Mouse (Mus musculus) adrenal gland, adult 18-20 months (tissue): ENCODE measurements around the gene Myo18b. TPM values are rescaled to one million over a fixed set of nuclear protein-coding genes. Genes with fewer than 3 reads are reported as not detected.

Source experiments
- DNase-seq, 2 experiments: peaks; one replicate each; pipeline ENCODE4 v3.0.0; 2021 to 2022; ENCODE audit warnings: low spot score in 2 of 2
- total RNA-seq, 2 experiments: library from RNA; stranded (reverse); gene quantifications; 1 replicate in 1 of 2; 2 replicates in 1 of 2; pipeline ENCODE4 v1.2.3; 2021

Gene Myo18b
- total RNA-seq, 2 experiments from 2014 or later, result 0.07 to 0.45 TPM

DNA sequence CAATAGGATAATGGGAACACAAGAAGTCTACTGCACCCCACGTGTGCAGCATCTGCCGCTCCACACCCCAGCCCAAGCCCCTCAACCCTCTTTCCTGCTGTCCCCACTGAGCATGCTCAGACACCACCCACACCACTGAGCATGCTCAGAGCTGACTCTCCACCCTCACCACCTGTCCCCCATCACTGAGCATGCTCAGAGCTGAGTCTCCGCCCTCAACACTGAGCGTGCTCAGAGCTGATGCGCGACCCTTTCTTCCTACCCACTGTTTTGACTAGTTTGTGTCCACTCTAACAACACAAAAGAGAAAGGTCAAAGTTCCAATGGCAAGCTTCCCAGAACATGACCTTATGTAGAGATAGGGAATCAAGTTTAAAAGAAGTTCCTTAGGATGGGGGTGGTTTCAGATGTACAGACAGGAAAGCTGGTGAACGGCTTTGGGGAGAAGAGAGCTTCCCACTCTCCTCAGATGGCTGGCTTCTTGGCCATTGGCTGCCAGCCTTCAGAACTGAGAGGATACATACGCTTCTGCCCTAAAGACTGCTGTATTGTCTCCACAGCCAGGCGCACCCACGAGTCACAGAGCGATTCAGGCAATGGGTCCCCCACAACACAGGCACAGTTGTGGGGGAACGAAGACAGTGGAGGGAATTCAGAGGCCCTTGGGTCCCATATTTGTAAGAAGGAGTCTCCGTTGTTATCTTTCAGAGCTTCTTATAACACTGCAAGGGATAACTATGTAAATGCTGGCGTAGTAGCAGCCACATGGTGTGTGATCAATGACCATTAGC is 209.7 kb downstream of the Myo18b start:
- no peak for DNase-seq

GRCm38 (mm10) chr5:112679251-112679650 is 216.9 kb downstream of the Myo18b start:
- DNase-seq, result no peak

DNA sequence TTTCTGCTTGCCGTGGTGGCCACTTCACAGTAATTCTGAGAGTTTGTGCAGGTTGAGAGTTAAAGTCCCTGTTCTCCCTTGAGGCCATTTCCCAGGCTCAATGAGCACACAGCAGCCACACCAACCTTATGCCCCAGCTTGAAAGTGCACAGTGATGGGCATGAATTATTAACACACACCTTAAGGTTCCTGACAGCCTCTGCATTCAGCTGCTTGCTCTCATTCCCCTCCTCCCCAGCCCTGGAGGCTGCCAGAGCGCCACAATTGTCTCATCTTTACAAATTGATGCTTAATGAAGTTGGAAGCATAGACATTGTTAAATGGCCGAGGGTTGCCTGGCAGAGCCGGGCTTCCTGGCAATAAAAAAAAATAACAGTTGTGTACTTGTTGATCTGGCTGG is 218.0 kb downstream of the Myo18b start:
- DNase-seq, result no peak

GRCm38 (mm10) chr5:112674806-112675205 is 221.4 kb downstream of the Myo18b start:
- DNase-seq, result no peak

DNA sequence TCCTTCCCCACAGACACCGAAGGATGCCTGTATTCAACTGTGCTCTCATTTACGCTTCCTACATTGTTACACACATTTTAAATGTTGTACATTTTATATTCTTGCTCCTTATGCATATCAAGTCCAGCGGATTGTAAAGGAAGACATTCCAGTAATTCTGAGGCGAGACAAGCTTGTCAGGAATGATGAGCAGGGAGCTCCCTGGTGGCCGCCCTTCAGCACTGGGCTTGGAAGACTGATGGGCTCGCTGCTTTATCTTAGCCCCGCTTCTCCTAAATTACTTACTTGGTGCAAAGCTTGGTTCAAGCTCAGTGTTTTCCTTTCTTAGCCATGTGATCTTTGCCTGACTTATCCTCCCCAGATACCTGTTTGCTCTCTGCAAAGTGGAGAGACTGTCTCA is 223.7 kb downstream of the Myo18b start:
- DNase-seq, result no peak

- no peak for DNase-seq
Observed at GRCm38 (mm10) chr5:112671961-112672360, 224.2 kb downstream of the Myo18b start.

GRCm38 (mm10) chr5:112667153-112667552 is 229.0 kb downstream of the Myo18b start:
- no peak for DNase-seq

DNA sequence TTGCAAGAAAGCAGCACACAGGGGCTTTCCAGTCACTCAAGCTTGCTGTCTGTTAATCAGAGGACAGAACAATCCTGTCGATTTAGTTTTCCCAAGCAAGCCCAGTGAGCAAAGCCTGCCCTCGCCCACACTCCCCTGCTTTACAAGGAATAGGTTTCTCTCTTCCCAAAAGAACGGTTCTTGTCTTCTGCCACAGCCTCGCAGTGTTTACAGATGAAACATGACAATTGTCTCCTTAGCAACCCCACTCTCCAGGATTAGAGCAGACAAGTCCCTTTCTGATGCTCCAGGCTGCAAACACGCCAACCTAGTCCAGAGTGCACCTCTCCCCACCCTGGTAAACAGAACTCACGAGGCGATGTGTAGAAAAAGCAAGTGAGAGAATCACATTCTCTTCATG is 230.5 kb downstream of the Myo18b start:
- DNase-seq, result no peak

DNA sequence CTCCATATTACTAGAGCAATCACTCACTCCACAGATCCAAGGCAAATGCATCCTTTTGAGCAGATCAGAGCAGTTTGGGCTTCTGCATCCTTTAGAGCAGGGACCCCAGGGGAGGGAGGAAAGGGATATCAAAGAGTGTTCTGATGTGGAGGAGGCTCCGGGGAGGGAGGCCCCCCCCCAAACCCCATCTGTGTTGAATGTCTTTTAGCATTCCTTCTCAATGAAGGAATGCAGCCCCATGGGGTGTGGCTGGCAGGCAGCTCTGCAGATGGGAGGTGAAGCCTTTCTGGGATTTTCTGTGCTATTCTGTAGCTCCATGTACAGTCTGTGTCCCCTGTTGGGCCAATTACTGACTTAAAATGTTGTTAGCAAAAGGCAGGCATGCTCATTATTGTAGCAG is 232.5 kb downstream of the Myo18b start:
- DNase-seq, result no peak

DNA sequence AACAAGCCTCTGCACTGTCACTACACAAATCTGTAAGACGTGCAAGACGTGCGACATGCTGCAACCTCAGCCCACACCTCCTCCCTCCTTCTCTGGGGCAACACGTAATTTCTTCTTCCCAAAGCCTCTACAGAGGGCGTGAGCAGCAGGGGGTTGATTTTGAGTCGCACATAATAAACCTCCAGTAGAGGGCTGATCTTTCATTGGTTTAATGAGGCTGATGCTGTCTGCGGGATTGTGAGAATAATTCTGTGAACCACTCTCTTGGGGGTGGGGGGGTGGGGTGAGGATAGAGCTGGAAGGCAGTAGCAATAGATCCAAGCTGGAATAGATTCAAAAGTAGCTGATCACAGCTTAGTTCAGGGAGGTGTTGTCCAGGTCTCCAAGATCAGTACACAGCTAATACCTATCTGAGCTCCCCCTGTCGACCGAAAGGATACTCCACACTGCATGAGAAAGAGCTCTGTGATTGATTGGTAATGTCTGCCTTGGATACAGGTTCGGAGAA is 235.2 kb downstream of the Myo18b start:
- DNase-seq, result no peak

- no peak for DNase-seq
Observed at GRCm38 (mm10) chr5:112659295-112659694, 236.9 kb downstream of the Myo18b start.

DNA sequence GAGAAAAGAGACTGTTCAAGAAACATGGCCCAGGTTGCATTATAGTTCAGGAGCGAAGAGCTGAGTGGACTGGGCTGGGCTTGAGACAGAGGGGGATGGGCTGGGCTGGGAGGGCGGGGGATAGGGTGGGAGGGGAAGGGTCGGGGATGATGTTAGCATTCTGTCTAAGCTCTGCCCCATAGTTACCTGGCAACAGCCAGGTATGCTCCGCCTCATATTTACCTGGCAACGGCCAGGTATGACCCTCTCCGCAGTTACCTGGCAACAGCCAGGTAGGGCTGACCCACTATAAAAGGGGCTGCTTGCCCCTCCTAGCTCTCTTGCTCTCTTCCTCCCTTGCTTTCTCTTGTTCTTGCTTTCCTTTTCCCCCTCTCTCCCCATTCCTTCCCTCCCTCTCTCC is 239.4 kb downstream of the Myo18b start:
- no peak for DNase-seq

GRCm38 (mm10) chr5:112655986-112656541 is 240.1 kb downstream of the Myo18b start:
- no peak for DNase-seq

GRCm38 (mm10) chr5:112655529-112655928 is 240.6 kb downstream of the Myo18b start:
- no peak for DNase-seq

- DNase-seq, result no peak
Observed at GRCm38 (mm10) chr5:112652036-112652435, 244.1 kb downstream of the Myo18b start.

GRCm38 (mm10) chr5:112649164-112649702 is 246.9 kb downstream of the Myo18b start:
- no peak for DNase-seq

- no peak for DNase-seq
Observed at GRCm38 (mm10) chr5:112646871-112647270, 249.3 kb downstream of the Myo18b start.

GRCm38 (mm10) chr5:112645535-112645934 is 250.6 kb downstream of the Myo18b start:
- DNase-seq, result no peak

DNA sequence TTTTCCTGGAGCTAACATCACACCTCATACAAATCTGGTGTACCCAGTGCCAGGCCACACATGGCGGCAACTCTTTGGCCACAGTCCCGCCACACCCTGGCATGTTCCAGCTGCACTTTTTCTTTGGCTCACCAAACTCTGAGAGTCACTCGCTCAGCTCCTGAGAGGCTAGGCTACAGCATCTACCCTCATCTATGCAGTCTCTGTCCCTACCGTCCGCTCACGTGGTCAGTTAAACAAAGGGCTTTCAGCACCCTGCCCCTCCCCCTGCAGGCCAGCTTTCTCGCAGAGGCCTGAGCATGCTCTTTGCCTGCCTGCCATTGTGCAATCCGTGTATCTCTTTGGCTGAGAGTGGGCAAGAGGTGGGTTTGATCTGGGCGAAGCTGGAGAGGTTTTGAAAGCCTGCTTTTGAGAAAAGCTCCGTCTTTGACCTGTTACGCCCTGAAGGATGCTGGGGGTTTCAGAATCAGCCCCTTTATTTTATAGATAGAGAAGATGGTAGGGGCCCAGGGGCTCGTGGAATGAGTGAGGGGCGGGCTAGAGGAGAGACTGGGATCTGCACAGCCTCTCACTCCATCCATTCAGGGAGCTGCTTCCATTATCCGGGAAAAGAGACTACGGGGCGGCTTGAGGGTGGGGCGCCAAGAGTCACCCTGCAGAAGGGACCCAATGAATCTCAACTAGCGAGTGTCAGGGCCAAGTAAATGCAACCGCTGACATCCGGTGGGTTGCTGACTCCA is 252.5 kb downstream of the Myo18b start:
- no peak for DNase-seq

DNA sequence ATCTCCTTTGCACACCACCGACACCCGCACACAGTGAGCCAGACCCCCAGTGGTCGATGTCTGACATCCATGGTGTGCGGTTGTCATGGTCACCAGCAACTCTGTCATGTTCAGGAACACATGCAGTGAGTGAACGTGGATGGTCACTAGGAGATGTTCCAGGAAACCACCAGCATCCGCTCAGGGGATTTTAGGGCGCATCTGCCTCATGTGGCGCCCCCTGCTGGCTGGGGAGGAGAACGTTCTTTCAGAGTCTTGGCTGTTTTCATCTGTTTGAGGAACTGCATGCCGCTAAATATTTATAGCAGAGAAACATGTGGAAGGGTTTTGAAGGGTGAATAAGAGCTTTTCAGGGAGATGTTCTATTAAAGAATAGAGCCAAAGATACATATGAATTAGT is 253.4 kb downstream of the Myo18b start:
- peak; percentile 14 to 39 for DNase-seq

DNA sequence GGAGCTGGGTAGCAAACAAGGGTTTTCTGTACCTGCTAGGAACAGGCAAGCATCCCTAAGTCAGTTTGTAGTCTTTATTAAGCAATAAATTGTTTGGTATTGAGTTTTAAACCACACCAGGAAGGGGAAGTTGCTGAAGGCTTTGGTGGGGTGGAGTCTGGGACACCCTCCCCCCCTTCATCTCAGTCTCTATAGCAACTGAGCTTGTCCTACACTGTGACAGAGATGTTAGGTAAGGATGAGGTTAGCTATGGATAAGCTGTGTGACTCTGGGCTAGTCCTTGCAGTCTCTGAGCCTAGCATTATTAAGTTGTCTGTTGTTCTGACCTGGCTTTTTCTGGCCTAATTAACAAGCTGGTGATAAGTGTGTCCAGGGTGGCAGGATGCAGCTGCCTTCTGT is 254.4 kb downstream of the Myo18b start:
- no peak for DNase-seq

GRCm38 (mm10) chr5:112641131-112641530 is 255.0 kb downstream of the Myo18b start:
- DNase-seq, result no peak
